Mouse (Mus musculus): ENCODE results near the gene Gm15128.
"Not testable (repeated sequence)": the region's sequence is repeated elsewhere in the genome, so short reads cannot be mapped to it uniquely, and the experiment has no call there.

Gene Gm15128

GRCm38 (mm10) chrX:147765691-147766090 lies at the start of gene Gm15128:
Gene Gm15128, plus strand, starts transcription at chrX:147765991.
- DNase-seq, result not testable (repeated sequence)

Measured in spleen, adult 18-20 months (tissue).